Mouse (Mus musculus): Measurements from ENCODE around the gene Syn3. TPM values are rescaled to one million over a fixed set of nuclear protein-coding genes. Genes with fewer than 3 reads are reported as not detected.
A peak's percentile ranks its signal among the peaks of the same experiment; 100 is the strongest.

The Syn3 gene
- total RNA-seq, 2 experiments from 2014 or later = 28.1 to 34.6 TPM

DNA sequence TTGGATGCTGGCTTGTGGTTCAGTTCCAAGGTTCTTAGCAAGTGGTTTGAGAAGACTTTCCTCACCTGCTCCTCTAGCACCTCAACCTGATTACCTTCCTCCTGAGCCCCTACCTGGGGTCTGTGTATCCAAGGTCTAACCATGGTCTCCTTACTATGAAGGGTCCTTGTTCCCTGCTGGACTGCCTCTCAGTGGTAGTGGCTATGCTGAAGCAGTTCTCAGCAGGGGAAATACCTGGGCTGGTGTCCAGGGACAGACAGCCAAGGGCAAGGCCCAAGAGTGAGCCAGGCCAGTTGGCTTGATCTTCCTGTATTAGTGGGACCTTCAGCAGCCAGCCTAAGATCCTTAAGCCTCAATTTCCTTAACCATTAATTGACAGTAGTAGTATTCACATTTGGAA is 294.8 kb downstream of the Syn3 start:
- no peak for DNase-seq (ENCODE audit: low spot score in 2 of 2)
- intact Hi-C loops (cut with DNase I) = no loop called here

DNA sequence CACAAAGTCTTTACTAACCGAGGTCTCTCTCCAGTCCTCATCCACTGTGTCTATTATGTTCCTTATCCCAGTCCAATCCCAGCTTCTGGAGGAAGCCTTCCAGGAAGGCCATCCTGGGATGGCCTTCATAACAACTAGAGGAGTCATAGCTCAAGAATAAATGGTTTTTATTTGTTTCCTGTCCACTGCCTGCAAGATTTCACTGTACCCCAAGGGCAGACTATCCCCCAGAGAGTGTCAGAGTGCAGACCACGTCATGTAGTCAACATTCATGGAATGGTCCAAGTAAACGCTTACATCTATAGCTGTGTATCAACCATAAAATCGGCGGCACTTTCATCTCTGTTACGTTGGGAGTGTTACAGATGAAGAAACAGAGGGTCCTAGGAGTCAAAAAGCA is 295.5 kb downstream of the Syn3 start:
- intact Hi-C loops (cut with DNase I) = no loop called here
- no peak for DNase-seq (ENCODE audit: low spot score in 2 of 2)

DNA sequence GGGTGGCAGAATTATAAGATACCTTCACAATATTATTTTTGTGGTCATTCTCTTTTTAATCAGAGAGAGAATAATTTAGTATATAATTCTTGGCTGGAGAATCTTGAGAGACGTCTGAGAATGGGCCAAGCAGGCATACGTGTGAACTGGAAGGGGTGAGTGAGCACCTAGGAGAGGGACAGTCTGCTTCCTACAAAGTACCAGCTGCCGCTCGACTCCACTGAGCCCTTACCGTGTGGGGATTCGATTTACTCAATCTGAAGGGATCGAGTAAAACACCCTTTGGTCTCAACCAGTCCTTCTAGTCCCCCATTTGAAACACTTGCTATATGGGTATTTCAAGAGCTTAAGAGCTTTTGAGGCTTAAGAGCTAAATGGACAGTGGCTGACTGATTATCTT is 296.9 kb downstream of the Syn3 start:
- intact Hi-C loops (cut with DNase I) = no loop called here
- no peak for DNase-seq (ENCODE audit: low spot score in 2 of 2)

DNA sequence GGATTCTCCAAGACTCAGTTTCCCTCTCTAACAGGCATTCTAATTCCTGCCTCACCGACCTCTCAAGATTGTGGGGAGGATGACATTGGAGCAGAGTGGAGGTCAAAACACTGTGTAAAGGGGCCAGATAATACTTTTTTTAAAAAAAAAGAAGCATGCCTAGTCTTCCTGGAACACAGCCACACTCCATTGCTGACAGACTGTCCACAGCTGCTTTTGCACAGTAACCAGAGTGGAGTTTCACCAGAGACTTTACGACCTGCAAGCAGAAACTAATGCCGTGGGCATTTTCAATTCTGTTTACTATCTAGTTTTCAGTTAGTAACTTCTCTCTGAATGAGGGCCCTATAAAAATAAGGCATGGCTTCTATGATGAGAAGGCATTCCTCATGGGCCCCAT is 297.7 kb downstream of the Syn3 start:
- intact Hi-C loops (cut with DNase I) = no loop called here
- DNase-seq (ENCODE audit: low spot score in 2 of 2) = no peak

DNA sequence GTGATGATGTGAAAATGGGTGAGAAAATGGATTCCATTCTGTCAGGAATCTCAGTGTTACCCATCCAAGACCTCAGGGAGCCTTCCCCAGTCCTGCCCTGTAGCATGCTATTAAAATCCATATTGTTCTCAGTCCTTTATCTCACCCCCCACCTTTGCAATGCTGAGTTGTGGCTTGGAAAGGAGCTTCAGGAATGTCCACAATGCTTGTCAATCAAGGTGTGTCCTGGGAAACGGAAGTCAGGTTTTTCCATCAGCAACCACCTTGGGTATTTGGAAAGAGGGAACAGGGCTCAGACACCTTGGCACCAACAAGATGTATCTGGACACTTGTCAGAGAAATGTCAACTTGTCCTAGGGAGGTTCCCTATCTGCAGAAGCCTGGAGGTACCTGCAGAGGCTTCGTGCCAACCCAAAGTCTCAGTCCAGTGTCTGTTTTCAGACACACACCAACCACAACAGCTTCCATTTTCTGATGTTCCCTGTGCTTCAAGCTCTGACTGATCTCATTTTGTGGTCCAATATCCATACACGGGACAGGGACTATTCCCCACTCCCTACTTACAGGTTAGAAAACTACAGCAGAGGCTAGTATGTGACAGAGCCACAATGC is 302.2 kb downstream of the Syn3 start:
- DNase-seq (ENCODE audit: low spot score in 2 of 2) = no peak
- intact Hi-C loops (cut with DNase I) = no loop called here

DNA sequence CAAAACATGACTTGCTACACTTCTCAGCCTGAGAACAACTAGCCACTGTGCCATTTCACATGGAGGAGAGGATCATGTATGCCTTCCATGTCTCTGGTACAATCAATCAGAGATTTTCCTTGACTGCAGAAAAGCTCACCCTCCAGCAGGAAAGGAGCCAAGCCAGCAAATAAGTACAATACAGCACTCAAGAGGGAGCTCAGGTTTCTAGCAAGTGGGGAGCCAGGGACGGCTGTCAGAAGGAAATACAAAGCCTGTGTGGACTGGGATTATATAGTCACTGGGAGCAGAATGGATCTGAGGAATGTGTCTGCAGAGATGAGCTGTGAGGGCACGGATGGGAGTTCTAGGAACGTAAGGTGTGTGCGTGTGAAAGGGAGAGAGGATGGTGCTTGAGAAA is 304.0 kb downstream of the Syn3 start:
- intact Hi-C loops (cut with DNase I) = no loop called here
- no peak for DNase-seq (ENCODE audit: low spot score in 2 of 2)

DNA sequence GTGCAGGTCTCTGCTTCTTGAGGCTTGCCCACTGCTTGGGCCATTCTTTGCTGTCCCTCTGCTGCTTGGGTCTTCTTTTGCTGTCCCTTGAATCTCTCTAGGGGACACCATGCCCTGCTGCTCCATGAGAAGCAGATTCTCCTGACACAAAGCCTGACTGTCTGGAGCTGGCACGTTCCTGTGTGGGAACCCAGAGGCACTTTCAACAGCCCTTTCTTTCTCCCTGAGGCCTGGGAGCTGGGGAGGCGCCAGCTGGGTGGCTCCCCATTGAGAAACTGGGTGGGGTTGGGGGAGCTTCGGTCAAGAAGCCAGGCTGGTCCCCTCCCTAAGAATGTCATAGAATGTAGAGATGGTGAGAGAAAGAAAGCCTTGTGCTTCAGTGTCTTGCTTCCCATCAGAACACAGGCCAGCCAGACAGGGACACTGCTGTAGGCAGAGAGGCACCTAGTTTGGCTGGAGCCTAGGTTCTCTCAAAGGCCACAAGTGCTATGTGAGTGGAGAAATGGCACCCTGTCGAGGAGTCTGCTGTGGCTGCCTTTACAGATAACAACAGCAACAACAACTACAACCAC is 304.7 kb downstream of the Syn3 start:
- DNase-seq (ENCODE audit: low spot score in 2 of 2) = no peak

DNA sequence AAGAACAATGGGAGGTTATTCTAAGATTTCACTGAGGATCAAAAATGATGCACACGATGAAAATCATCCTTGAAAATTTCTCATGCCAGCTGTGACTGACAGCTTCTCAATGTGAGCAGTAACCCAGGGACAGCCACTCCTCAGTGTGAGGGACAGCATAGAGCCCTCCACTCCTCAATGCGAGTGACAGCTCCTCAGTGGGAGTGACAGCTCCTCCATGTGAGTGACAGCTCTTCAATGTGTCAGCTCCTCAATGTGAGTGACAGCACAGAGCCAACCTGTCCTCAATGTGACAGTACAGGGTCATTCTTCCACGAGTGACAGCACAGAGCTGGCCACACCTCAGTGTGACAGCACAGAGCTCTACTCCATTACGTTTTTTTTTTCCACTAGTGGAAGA is 310.1 kb downstream of the Syn3 start:
- intact Hi-C loops (cut with DNase I) = loop anchor here (10.0 kb wide), 2 partner anchors 106 to 276 kb away; no protein-coding TSS in a partner anchor
- no peak for DNase-seq (ENCODE audit: low spot score in 2 of 2)

More for the DNA sequence above, 304.7 kb downstream of the Syn3 start:
- intact Hi-C loops (cut with DNase I) = no loop called here

DNA sequence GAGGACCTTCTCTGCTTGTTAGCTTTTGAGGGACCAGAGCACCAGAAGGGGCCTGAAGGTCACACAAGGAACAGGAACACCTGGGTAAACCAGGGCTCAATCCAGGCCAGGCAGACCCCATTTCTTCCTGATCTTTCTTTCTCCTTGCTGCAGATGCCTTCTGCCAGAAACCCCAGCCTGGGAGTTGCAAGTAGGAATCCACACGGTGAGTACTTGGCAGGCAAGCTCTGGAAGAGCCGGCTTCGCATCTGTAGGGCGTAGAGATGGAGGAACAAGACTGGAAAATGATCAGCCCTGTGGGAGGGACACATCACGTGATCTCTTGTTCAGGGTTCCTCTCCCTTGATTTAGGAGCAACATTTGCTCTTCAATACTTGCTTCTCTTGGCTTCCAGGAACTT is 310.8 kb downstream of the Syn3 start:
- intact Hi-C loops (cut with DNase I) = loop anchor here (10.0 kb wide), 2 partner anchors 107 to 277 kb away; no protein-coding TSS in a partner anchor
- peak; percentile 15 to 23 for DNase-seq (ENCODE audit: low spot score in 2 of 2)

DNA sequence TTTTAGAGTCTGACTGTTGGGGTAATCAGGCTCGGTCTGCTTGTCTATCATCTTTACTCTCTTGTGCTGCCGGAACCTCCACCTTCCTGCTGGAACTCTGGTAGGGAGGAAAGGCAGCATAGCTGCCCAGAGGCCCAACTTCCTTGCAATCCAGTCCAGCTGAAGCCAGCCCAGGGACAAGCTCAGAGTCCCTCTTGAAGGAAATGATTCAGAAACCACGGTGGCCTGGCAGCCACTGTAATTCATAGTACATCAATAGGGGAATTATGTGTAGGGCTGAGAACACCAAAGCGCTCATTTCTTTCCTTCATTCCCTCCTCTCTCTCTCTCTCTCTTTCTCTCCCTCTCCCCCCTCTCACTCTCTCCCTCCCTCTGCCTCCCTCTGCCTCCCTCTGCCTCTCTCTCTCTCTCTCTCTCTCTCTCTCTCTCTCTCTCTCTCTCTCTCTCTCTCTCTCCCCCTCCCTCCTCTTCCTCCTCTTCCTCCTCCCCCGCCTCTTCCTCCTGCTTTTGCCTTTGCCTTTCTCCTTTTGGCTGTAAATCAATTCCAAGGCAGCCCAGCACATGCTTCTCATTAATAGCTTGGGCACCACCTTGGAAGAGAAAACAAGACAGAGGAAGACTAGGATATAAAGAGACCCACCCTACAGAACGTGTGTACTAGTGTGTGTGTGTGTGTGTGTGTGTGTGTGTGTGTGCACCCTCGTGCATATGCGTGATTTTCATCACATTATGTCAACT is 315.4 kb downstream of the Syn3 start:
- intact Hi-C loops (cut with DNase I) = loop anchor here (10.0 kb wide), 2 partner anchors 111 to 281 kb away; no protein-coding TSS in a partner anchor
- DNase-seq (ENCODE audit: low spot score in 2 of 2) = no peak

DNA sequence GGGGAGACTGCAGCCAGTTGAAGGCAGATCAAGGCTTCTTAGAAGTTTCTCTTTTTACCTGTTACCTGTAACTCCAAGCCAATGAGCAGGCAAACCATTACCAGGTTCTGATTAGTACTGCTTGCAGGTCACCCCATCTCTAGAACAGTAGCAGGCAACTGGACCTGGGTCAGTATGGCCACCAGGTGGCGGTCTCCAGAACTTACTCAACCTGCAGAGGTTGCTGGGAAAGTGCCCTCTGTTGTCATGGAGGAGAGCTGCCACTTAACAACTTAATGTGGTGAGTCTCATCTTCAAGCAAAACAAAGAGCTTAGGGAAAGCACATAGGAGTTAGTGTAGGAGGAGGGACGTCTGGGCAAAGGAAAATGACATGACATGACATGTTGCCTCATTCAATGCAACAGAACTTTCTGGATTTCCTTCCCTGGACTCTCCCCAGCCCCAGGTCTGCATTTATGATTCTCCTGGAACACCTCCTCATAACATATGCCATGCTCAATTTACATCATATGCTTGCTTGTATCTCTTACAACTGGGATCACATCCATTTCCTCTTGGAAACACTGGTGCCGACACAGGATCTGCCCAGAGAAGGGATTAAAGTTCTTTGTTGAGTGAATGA is 316.4 kb downstream of the Syn3 start:
- no peak for DNase-seq (ENCODE audit: low spot score in 2 of 2)
- intact Hi-C loops (cut with DNase I) = loop anchor here (10.0 kb wide), 2 partner anchors 113 to 283 kb away; no protein-coding TSS in a partner anchor

DNA sequence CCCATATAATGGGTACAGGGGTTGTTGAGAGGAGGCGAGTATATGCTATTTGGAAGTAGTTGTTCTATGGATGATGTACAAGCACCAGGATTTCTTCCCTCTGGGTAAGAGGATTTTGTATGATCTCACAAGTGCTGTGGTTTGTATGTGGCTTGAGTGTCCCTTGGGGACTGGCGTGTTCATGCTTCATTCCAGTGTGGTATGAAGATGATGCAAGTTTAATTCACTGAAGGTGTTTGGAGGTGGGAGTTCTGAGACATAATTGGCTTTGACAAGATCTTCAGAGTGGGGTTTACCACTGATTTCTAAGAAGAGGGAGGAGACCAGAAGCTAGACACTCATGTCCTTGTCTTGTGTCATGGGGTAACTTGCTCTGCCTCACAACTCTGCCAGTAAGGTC is 322.3 kb downstream of the Syn3 start:
- no peak for DNase-seq (ENCODE audit: low spot score in 2 of 2)
- intact Hi-C loops (cut with DNase I) = loop anchor here (5.0 kb wide), 1 partner anchor 84 kb away; no protein-coding TSS in a partner anchor

DNA sequence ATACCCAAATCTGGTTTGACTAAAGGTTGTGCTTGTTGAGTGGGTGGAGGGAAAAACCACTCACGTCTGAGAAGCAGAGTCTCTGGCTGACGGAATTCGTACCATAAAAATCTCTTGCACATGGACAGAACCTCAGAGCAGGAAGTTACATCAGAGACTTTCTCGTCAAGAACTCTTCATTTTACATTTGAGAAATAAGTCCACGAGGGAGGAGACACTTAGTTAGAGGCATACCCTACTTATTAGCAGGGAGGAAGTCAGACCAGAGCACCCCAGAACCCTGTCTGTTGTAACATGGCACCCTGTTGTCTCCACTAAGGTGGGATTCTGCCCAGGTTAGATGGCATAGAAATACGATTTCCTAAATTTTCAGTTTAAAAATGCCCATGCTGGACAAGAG is 324.7 kb downstream of the Syn3 start:
- no peak for DNase-seq (ENCODE audit: low spot score in 2 of 2)
- intact Hi-C loops (cut with DNase I) = no loop called here

DNA sequence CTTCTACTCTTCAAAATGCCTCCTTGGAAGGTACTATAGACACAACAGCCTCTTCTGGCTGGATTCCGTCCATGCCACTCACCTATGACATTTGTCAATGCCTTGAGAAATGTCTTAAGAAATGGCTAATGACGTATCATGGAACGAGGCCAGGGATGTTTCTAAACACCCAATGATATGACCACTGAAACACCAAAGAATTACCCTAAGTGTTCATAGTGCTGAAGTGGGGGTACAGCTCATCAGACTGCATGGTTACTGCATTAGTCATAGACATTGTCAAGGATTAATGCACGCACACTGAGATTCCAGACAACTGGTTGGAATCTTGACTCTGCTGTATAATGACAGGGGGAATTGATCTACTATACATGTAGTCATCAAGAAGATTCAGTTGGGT is 325.4 kb downstream of the Syn3 start:
- intact Hi-C loops (cut with DNase I) = no loop called here
- no peak for DNase-seq (ENCODE audit: low spot score in 2 of 2)

DNA sequence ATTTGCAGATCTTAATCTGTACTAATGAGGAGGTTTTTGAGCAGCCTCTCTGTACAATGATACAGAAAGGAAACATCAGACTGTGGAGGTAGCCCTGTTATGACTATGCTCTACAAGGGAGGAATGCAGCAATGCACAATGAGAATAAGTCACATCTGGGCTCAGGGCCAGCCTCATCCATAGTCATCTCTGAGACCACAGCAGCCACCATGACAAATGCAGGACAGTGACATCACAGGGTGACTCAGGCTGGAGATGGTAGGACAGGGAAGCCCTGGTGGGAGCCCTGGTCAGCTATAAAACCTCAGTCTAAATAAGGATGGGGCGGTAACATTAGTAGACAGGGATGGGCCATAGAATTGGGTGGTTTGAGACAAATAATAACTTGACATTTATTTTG is 327.4 kb downstream of the Syn3 start:
- intact Hi-C loops (cut with DNase I) = no loop called here
- no peak for DNase-seq (ENCODE audit: low spot score in 2 of 2)

DNA sequence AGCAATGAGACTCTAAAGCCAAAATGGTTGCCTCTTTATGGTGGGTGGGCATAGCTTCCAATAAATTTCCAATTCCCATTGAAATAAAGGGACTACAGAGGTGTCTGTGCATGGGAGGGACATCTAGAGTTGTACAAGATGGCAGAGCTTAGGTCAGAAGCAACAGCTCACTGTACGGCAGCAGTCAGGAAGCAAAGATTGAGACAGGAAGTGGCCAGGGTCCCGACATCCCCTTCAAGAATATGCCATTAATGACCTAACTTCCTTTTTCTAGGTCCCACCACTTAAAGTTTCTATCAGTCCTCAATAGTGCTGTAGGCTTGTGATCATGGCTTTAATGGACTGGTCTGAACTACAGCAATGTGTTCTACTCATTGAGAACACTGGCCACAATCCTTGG is 330.6 kb downstream of the Syn3 start:
- DNase-seq (ENCODE audit: low spot score in 2 of 2) = no peak
- intact Hi-C loops (cut with DNase I) = no loop called here

DNA sequence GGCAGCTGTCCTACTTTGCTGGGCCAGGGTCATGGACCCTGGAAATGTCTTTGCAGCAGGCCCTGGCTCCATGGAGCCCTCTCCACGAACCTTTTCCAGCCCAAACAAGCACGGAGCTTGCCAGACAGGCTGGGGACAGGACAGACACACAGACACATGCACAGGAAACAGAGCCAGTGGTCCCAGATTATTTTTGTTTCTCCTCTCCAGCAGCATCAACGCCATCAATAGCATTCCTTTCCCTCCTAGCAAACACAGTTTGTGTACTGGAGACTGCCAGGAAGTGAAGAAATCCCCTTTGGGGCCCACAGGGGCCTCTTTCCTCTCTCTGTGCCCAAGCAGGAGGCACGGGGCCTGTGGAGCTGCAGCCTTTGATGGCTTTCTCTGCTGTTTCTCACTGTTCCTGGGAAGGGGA is 331.8 kb downstream of the Syn3 start:
- DNase-seq (ENCODE audit: low spot score in 2 of 2) = no peak

DNA sequence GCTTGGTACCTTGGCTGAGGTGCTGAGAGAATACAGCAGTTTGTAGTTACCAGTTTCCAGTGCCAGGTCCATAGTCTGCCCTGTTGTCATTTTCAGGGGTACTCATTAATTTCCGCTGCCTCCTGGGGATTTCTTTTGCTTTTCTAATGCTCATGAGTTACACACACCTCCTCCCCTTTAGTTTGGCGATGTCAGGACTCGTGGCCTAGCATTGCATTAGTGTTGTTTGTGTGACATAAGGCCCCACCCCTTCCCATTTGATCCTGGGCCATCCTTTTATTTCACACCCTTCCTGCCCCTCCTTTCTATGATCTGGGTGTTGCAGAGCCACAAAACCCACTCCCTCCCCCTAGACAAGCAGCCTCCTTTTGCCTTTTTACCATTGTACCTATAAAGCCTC is 334.6 kb downstream of the Syn3 start:
- intact Hi-C loops (cut with DNase I) = no loop called here
- no peak for DNase-seq (ENCODE audit: low spot score in 2 of 2)

More for the DNA sequence above, 331.8 kb downstream of the Syn3 start:
- intact Hi-C loops (cut with DNase I) = no loop called here

DNA sequence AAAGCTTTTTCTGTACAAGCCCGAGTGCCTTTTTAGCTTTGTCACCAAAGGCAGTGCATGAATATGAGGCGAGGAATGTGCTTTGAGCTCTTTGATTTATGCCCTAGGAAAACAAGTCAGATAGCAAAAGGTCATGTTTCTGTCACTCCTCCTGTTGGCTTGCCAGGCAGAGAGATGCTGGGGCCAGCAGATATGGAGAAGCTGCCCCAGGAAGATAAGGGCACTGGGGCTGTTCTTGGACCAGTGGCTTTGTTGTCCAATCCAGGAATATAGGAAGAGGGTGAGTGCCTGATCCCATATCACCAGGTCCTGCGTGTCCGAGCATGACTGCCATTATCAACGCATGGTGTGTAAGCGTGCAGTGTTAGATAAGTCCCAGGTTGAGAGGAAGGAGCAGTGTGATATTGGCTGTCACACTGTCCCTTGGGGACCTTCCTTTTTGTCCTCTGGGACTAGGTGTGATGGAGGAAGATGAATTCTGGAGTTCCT is 336.9 kb downstream of the Syn3 start:
- no peak for DNase-seq (ENCODE audit: low spot score in 2 of 2)
- intact Hi-C loops (cut with DNase I) = no loop called here

DNA sequence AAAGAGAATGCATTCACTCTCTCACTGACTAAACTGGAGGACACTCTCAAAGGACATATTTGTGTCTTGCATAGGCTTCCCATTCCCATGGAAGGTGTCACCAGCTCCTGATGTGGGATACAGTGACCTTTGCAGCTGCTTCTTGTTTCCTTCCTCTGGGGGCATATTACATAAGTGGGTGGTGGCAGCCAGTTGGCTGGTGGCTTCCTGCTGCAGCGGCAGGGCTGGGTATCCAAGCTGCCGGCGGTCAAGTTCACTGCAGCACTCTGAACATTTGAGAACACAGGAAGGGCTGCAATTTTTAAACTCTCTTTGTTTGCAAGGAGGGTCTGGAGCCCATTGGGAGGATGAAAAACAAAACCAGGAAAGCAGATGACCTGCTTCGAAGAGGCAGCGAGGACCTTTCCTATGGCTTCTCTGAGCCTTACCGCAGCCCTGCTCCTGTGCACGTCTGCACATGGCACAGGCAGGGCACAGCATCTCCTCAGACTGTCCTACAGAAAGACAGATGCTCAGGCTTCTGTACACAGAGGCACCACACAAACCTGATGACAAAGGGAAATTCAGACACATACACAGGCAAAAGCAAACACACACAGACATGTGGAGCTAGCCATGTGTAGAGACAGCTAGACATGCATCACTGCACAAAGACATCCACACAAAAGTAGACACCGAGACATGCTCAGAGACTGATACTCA is 340.3 kb downstream of the Syn3 start:
- intact Hi-C loops (cut with DNase I) = no loop called here
- DNase-seq (ENCODE audit: low spot score in 2 of 2) = no peak

Measured in left cerebral cortex, postnatal 36 days (tissue).